Comparison of ENCODE assay signal across 9 mouse cellular contexts in genomic region chr7:101412796-101413195, GRCm38 (mm10). TPM values are rescaled to one million over a fixed set of nuclear protein-coding genes. Genes with fewer than 3 reads are reported as not detected.
A peak's percentile ranks its signal among the peaks of the same experiment; 100 is the strongest.
DNase-seq lines count a peak whose midpoint lies in the region; ATAC-seq and TF ChIP-seq lines count a peak whose summit lies in the region.
"Had no signal": no experiment of that assay in that cellular context is flagged by ENCODE, and none has a peak within 500 bp of the region (broad histone marks: within the 10 kb centered on the region; RNA-seq: fewer than 3 reads in every experiment).

No protein-coding gene starts in this region.

- H3K9me3 ChIP-seq in heart, embryonic 12.5 days (replicated peaks): no peaks in the 10 kb centered on the region
- no peaks in the 10 kb centered on the region for H3K9me3 ChIP-seq in liver, embryonic 15.5 days (replicated peaks)
- no peaks in the 10 kb centered on the region for H3K9me3 ChIP-seq in neural tube, embryonic 13.5 days
- H3K9me3 ChIP-seq: embryonic facial prominence, embryonic 13.5 days had no signal

- peaks cover 3% of the 10 kb centered on the region; the same call in 1 of the 2 replicates for H3K4me1 ChIP-seq in embryonic fibroblast, embryonic 13.5 days (ENCODE audit: control insufficient read depth, insufficient read depth, low read length)
- peaks cover 28% of the 10 kb centered on the region for H3K4me1 ChIP-seq in heart, embryonic 12.5 days (replicated peaks)
- H3K4me1 ChIP-seq in liver, embryonic 15.5 days (replicated peaks): peaks cover 24% of the 10 kb centered on the region
- H3K4me1 ChIP-seq in neural tube, embryonic 13.5 days (replicated peaks): peaks cover 19% of the 10 kb centered on the region

- no peak overlapping the region for H3K4me3 ChIP-seq in C2C12 (ENCODE audit: insufficient read depth, poor library complexity, severe bottlenecking)
- H3K4me3 ChIP-seq in embryonic fibroblast, embryonic 13.5 days (ENCODE audit: insufficient read depth, low read length): no peak overlapping the region
- no peak overlapping the region for H3K4me3 ChIP-seq in heart, embryonic 12.5 days
- no peak overlapping the region for H3K4me3 ChIP-seq in liver, embryonic 15.5 days (replicated peaks)
- H3K4me3 ChIP-seq in neural tube, embryonic 13.5 days: no peak overlapping the region
- H3K4me3 ChIP-seq: embryonic facial prominence, embryonic 13.5 days had no signal

- TF ChIP-seq POLR2A in embryonic fibroblast, embryonic 13.5 days (IDR thresholded peaks at IDR 0.05; ENCODE audit: low read depth, low read length): no peak

- H3ac ChIP-seq in C2C12 (ENCODE audit: control insufficient read depth, insufficient read length, low read depth): no peak overlapping the region

- no peak overlapping the region for H3K9ac ChIP-seq in heart, embryonic 12.5 days
- H3K9ac ChIP-seq in liver, embryonic 15.5 days: no peak overlapping the region
- H3K9ac ChIP-seq in neural tube, embryonic 13.5 days: no peak overlapping the region
- H3K9ac ChIP-seq: embryonic facial prominence, embryonic 13.5 days had no signal

- H3K79me3 ChIP-seq in C2C12 (ENCODE audit: low read depth): no peaks in the 10 kb centered on the region

- peak; percentile 96 for TF ChIP-seq CTCF in C2C12 (IDR thresholded peaks at IDR 0.05; ENCODE audit: control insufficient read depth, insufficient read depth, insufficient read length)
- peak; percentile 85 for TF ChIP-seq CTCF in embryonic fibroblast, embryonic 13.5 days (IDR thresholded peaks at IDR 0.05; ENCODE audit: borderline replicate concordance, insufficient read depth, low read length)

- H3K36me3 ChIP-seq in C2C12 (ENCODE audit: control insufficient read depth, insufficient read depth): no peaks in the 10 kb centered on the region
- peaks cover 28% of the 10 kb centered on the region for H3K36me3 ChIP-seq in heart, embryonic 12.5 days
- H3K36me3 ChIP-seq in liver, embryonic 15.5 days (replicated peaks): peaks cover 25% of the 10 kb centered on the region
- no peaks in the 10 kb centered on the region for H3K36me3 ChIP-seq in neural tube, embryonic 13.5 days

- 0 out of 2 replicates have a peak, but pooled peaks have one; percentile 2 for ATAC-seq in heart, embryonic 12.5 days (ENCODE audit: insufficient number of reproducible peaks, low FRiP score)
- peak; percentile 14; the same call in 1 of the 2 replicates for ATAC-seq in liver, embryonic 15.5 days (ENCODE audit: insufficient read depth)
- peak; percentile 34; the same call in 1 of the 2 replicates for ATAC-seq in neural tube, embryonic 13.5 days (ENCODE audit: low read depth)

- no peaks in the 10 kb centered on the region for H3K79me2 ChIP-seq in C2C12 (ENCODE audit: control insufficient read depth, insufficient read depth)

- no peaks in the 10 kb centered on the region for H3K27me3 ChIP-seq in C2C12 (ENCODE audit: control insufficient read depth, insufficient read depth, insufficient read length)
- H3K27me3 ChIP-seq in heart, embryonic 12.5 days (replicated peaks): peaks cover 15% of the 10 kb centered on the region
- peaks cover 12% of the 10 kb centered on the region; the same call in 1 of the 2 replicates for H3K27me3 ChIP-seq in liver, embryonic 15.5 days
- peaks cover 16% of the 10 kb centered on the region for H3K27me3 ChIP-seq in neural tube, embryonic 13.5 days

- peak; percentile 71 to 76 for DNase-seq in adrenal gland, postnatal 4 days (ENCODE audit: low spot score in 2 of 2)
- peak; percentile 78 to 91 for DNase-seq in kidney, postnatal 25 days
- peak; percentile 78 for DNase-seq in telencephalon, adult 2 months (ENCODE audit: low read depth, low spot score)

- no peak overlapping the region for H3K4me2 ChIP-seq in heart, embryonic 12.5 days
- no peak overlapping the region for H3K4me2 ChIP-seq in liver, embryonic 15.5 days
- no peak overlapping the region for H3K4me2 ChIP-seq in neural tube, embryonic 13.5 days
- H3K4me2 ChIP-seq: embryonic facial prominence, embryonic 13.5 days had no signal

- H3K27ac ChIP-seq in embryonic fibroblast, embryonic 13.5 days (ENCODE audit: insufficient read depth, low read length): no peak overlapping the region
- H3K27ac ChIP-seq in heart, embryonic 12.5 days (ENCODE audit: poor library complexity, severe bottlenecking): no peak overlapping the region
- H3K27ac ChIP-seq in liver, embryonic 15.5 days (replicated peaks): no peak overlapping the region
- no peak overlapping the region for H3K27ac ChIP-seq in neural tube, embryonic 13.5 days (replicated peaks)
- H3K27ac ChIP-seq: embryonic facial prominence, embryonic 13.5 days had no signal

TF ChIP-seq in C2C12, 6 proteins besides CTCF, POLR2A, EP300 and RAD21:
- TF ChIP-seq USF1 (IDR thresholded peaks at IDR 0.05; ENCODE audit: low read depth) (no peak), MYOD1 (IDR thresholded peaks at IDR 0.05; ENCODE audit: control insufficient read depth, insufficient read length, low read depth) (no peak), MAX (IDR thresholded peaks at IDR 0.05) (no peak), FOSL1 (IDR thresholded peaks at IDR 0.05; ENCODE audit: insufficient read depth, low read length, poor library complexity, severe bottlenecking) (no peak), MYOG (IDR thresholded peaks at IDR 0.05; ENCODE audit: control insufficient read depth, extremely low read depth, insufficient read length) (no peak), CEBPB (IDR thresholded peaks at IDR 0.05; ENCODE audit: low read depth) (no peak)

RNA-seq across cellular contexts. Expression of gene Gm45837, which starts 2.1 kb away (rescaled TPM):
- not detected for polyA plus RNA-seq in C2C12 (2012; fragmentation: generic; extraction: Trizol)
- 10 to 100 TPM in 1 of 2 experiments, 1 to 10 TPM in 1; 7.2 to 21.2 TPM for total RNA-seq in adrenal gland, postnatal 4 days (2021)
- 0.54 and 0.95 TPM in 2 replicates for polyA plus RNA-seq in embryonic fibroblast, embryonic 13.5 days (2011; ENCODE audit: insufficient read length, low read depth, missing spikeins)
- polyA plus RNA-seq in heart, embryonic 12.5 days (2016; fragmentation: Nextera tagmentation; extraction: Ambion mirVana): 0.74 and 2.9 TPM in 2 replicates
- polyA plus RNA-seq in liver, embryonic 15.5 days (2015; fragmentation: Nextera tagmentation; extraction: Ambion mirVana): 0.16 TPM in 1 of 2 replicates, not detected in the other
- not detected in 2 replicates for polyA plus RNA-seq in neural tube, embryonic 13.5 days (2015; fragmentation: Nextera tagmentation; extraction: Ambion mirVana)

RNA-seq across cellular contexts. Expression of gene Pde2a, which starts 8.7 kb away (rescaled TPM):
- 2.9 TPM for polyA plus RNA-seq in C2C12 (2012; fragmentation: generic; extraction: Trizol)
- total RNA-seq in adrenal gland, postnatal 4 days (2021): 100 to 1,000 TPM; 105 to 129 TPM
- polyA plus RNA-seq in embryonic fibroblast, embryonic 13.5 days (2011; ENCODE audit: insufficient read length, low read depth, missing spikeins): not detected in 2 replicates
- polyA plus RNA-seq in heart, embryonic 12.5 days (2016; fragmentation: Nextera tagmentation; extraction: Ambion mirVana): 3.2 and 6.2 TPM in 2 replicates
- 12.0 and 13.9 TPM in 2 replicates for polyA plus RNA-seq in liver, embryonic 15.5 days (2015; fragmentation: Nextera tagmentation; extraction: Ambion mirVana)
- 43.6 TPM in 2 replicates for polyA plus RNA-seq in neural tube, embryonic 13.5 days (2015; fragmentation: Nextera tagmentation; extraction: Ambion mirVana)
